Mouse (Mus musculus): ENCODE measurements around the gene Adh6a. TPM values are rescaled to one million over a fixed set of nuclear protein-coding genes. Genes with fewer than 3 reads are reported as not detected.

Adh6a gene
- total and polyA plus RNA-seq, 3 experiments: not detected

DNA sequence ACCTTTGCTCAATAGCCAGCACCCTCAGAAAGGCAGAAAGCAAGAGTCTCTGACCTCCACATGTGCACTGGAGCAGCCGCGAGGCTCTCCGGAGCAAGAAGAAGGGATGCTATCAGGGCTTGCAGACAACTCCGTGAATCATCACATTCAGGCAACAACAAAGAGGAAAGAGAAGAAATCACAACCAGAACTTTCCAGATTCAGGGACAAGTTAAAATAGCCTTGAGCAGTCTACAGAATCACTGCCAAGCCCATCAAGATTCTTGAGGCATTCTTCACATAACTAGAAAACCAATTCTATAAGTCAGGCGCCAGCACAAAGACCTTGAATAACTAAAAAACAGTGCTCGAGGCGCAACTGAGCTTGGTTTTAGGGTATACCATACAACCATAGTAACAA is 40.0 kb upstream of the Adh6a start:
- Histone ChIP-seq H3K9ac (ENCODE audit: insufficient read depth, low read depth) (no peak overlapping the region), H3K9me3 (replicated peaks; ENCODE audit: low read length) (no peaks in the 10 kb centered on the region), H3K27me3 (replicated peaks) (no peaks in the 10 kb centered on the region), H3K27ac (ENCODE audit: insufficient read depth, low read depth) (no peak overlapping the region), H3K79me2 (replicated peaks; ENCODE audit: control insufficient read depth, extremely low read depth, insufficient read depth, poor library complexity, severe bottlenecking) (no peaks in the 10 kb centered on the region), H3K4me2 (ENCODE audit: insufficient read depth, low read depth, poor library complexity, severe bottlenecking) (no peak overlapping the region), H3K4me3 (replicated peaks in 1 of 3; ENCODE audit: low read depth in 2 of 3, low read length in 2 of 3, poor library complexity in 1 of 3) (no peak overlapping the region), H3K4me1 (ENCODE audit: control insufficient read depth in 1 of 2, insufficient read depth in 2 of 2) (no peaks in the 10 kb centered on the region), H3K36me3 (replicated peaks in 1 of 2; ENCODE audit: control insufficient read depth in 1 of 2, insufficient read depth in 1 of 2, low read length in 1 of 2) (no peaks in the 10 kb centered on the region)
- TF ChIP-seq ETS1 (conservative IDR thresholded peaks at IDR 0.05; ENCODE audit: low read depth, low read length) (no peak), NRF1 (IDR thresholded peaks at IDR 0.05; ENCODE audit: low read depth, low read length) (no peak)
- no peak for DNase-seq (ENCODE audit: extremely low read depth)
- dilution Hi-C loops (cut with MboI; ENCODE audit: extremely low pct_ligation_motif_present, extremely low pct_unique_long_range_greater_than_20kb, low sequenced_read_pairs) (no loop called here), in situ Hi-C loops (cut with MboI; ENCODE audit: low pct_ligation_motif_present, low pct_unique_long_range_greater_than_20kb, low sequenced_read_pairs) (no loop called here)

GRCm38 (mm10) chr3:138275100-138275499 is 38.0 kb upstream of the Adh6a start:
- no peaks in the 10 kb centered on the region for H3K4me1 ChIP-seq (ENCODE audit: control insufficient read depth in 1 of 2, insufficient read depth in 2 of 2)
- H3K9ac ChIP-seq (ENCODE audit: insufficient read depth, low read depth): no peak overlapping the region
- no peak overlapping the region for H3K4me3 ChIP-seq (replicated peaks in 1 of 3; ENCODE audit: low read depth in 2 of 3, low read length in 2 of 3, poor library complexity in 1 of 3)
- H3K36me3 ChIP-seq (replicated peaks in 1 of 2; ENCODE audit: control insufficient read depth in 1 of 2, insufficient read depth in 1 of 2, low read length in 1 of 2): no peaks in the 10 kb centered on the region
- no peaks in the 10 kb centered on the region for H3K27me3 ChIP-seq (replicated peaks)
- TF ChIP-seq MAX (IDR thresholded peaks at IDR 0.05; ENCODE audit: low read length): no peak
- no peak for TF ChIP-seq NELFE (IDR thresholded peaks at IDR 0.05; ENCODE audit: low read depth, low read length)
- no peak for TF ChIP-seq ELF1 (IDR thresholded peaks at IDR 0.05; ENCODE audit: low read depth, low read length)
- TF ChIP-seq CHD2 (IDR thresholded peaks at IDR 0.05; ENCODE audit: low read length): no peak
- TF ChIP-seq NRF1 (IDR thresholded peaks at IDR 0.05; ENCODE audit: low read depth, low read length): no peak
- no peak for TF ChIP-seq BHLHE40 (IDR thresholded peaks at IDR 0.05; ENCODE audit: low read depth, low read length)
- TF ChIP-seq ZMIZ1 (IDR thresholded peaks at IDR 0.05; ENCODE audit: low read depth, low read length): no peak
- no peak for TF ChIP-seq GABPA (IDR thresholded peaks at IDR 0.05; ENCODE audit: insufficient replicate concordance, low read depth, low read length)
- TF ChIP-seq SIN3A (IDR thresholded peaks at IDR 0.05; ENCODE audit: low read length): no peak
- TF ChIP-seq USF1 (IDR thresholded peaks at IDR 0.05; ENCODE audit: low read depth, low read length): no peak
- no peak for TF ChIP-seq MEF2A (IDR thresholded peaks at IDR 0.05; ENCODE audit: borderline replicate concordance, low read depth, low read length)
- no peak for TF ChIP-seq JUND (conservative IDR thresholded peaks at IDR 0.05; ENCODE audit: low read depth, low read length)
- no peak for TF ChIP-seq TCF12 (IDR thresholded peaks at IDR 0.05; ENCODE audit: low read depth, low read length)
- no peak for TF ChIP-seq EP300 (IDR thresholded peaks at IDR 0.05; ENCODE audit: low read length)
- no peak for TF ChIP-seq JUN (IDR thresholded peaks at IDR 0.05; ENCODE audit: insufficient read depth, low read depth, low read length)
- TF ChIP-seq CTCF (conservative IDR thresholded peaks at IDR 0.05 in 1 of 2, IDR thresholded peaks at IDR 0.05 in 1 of 2; ENCODE audit: low read depth in 2 of 2, low read length in 2 of 2): no peak
- TF ChIP-seq ZNF384 (IDR thresholded peaks at IDR 0.05; ENCODE audit: low read depth, low read length): no peak
- TF ChIP-seq ZKSCAN1 (IDR thresholded peaks at IDR 0.05; ENCODE audit: borderline replicate concordance, low read depth, low read length): no peak
- dilution Hi-C loops (cut with MboI; ENCODE audit: extremely low pct_ligation_motif_present, extremely low pct_unique_long_range_greater_than_20kb, low sequenced_read_pairs) (no loop called here), in situ Hi-C loops (cut with MboI; ENCODE audit: low pct_ligation_motif_present, low pct_unique_long_range_greater_than_20kb, low sequenced_read_pairs) (no loop called here)
- H3K4me2 ChIP-seq (ENCODE audit: insufficient read depth, low read depth, poor library complexity, severe bottlenecking): no peak overlapping the region
- no peaks in the 10 kb centered on the region for H3K79me2 ChIP-seq (replicated peaks; ENCODE audit: control insufficient read depth, extremely low read depth, insufficient read depth, poor library complexity, severe bottlenecking)
- DNase-seq (ENCODE audit: extremely low read depth): no peak
- H3K9me3 ChIP-seq (replicated peaks; ENCODE audit: low read length): no peaks in the 10 kb centered on the region
- no peak overlapping the region for H3K27ac ChIP-seq (ENCODE audit: insufficient read depth, low read depth)
